Mouse (Mus musculus): ENCODE measurements at regions not wholly inside any gene's neighbourhood (a gene's known extent, or its start where the extent isn't known, plus 50 kb on each side); places are given as distances from the start of the nearest gene placed in this dataset.

DNA sequence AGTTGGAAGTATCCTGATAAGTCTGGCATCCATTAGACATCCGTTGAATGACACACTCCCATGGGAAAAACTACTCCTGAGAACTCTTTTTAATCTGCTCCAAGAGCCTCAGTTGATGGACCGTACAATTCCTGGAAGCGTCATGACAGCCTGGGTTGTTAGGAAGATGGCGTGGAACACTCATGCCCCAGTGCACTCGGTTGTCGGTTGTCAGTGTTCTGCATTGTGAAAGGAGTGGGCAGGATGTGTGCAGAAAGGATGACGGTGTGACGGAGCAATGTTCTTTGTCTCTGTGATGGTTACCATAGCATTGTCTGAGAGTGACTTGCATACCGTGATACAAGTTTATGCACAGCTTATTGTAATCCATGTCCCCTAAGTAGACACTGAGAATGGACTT, 164.4 kb downstream of the Slc30a10 start:
- no peak for DNase-seq (ENCODE audit: low read depth)

DNA sequence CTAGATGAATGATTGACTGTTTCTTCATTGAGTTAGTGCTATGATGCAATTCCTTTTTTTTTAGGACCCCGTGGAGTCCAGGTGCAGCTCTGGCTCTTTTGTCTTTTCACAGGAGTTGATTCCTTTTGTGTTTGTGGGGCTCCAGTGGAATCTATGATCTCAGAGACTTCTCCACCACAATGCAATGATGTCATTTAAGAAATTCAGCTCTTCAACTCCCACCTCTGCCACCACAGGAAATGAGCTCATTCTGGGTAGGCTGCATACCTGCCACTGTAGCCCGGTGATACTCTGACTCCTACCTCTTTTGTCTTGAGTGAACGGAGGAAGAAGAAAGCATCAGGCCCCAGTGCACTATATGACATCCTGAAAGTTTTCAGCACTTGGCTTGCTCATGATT, 173.8 kb downstream of the Slc30a10 start:
- DNase-seq (ENCODE audit: low read depth): no peak

DNA sequence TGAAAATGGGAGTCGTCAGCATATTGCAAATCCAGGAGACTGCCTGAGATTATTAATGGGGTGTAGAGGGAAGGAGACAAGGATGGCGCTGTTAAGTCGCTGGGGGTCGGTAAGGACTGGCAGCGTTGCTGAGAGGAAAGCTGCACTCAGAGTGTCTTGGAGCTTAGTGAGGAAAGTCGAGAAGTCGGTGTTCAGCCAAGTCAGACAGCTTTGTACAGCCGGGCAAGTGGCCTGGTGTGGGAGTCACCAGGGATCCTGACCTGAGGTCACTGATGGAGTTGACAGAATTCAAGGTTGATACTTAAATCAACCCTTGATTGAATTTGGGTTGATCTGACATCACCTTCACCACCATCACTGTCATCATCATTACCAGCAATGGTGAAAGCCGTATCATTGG, 175.3 kb downstream of the Slc30a10 start:
- no peak for DNase-seq (ENCODE audit: low read depth)

DNA sequence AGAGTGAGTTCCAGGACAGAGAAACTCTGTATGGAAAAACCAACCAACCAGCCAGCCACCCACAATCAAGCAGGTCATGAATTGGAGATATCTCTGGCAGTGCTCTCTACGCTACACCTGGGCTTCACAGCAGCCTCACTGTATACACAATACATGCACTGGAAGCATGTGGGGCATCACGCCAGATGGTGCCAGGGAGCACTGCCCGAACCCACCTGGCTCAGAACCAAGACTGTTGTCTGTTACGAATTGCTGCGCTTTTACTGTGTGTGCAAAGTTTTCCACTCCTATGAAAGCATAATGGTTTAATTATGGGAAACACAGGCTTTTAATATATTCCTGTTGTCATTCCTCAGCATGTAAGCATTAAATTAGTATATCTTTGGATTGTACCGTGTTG, 184.0 kb downstream of the Slc30a10 start:
- DNase-seq (ENCODE audit: low read depth): no peak

DNA sequence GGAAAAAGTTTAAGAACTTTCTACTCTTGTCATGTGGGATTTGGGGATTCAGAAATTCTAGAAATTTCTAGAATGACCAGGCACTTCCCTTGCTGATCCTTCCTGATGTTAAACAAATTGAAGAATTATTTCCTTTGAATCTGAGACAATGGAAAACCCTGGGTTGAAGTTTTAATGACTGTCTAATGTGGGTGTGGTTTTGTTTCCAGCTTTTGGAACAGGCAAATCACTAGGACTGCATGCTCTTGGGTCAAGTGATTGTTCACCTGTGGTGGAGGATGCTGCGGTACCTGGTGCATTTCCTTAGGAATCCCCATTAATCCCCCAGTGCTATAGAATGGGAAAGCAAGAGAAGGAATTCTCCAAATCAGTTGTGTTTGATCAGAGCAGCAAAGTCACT, 184.8 kb downstream of the Slc30a10 start:
- DNase-seq (ENCODE audit: low read depth): no peak

DNA sequence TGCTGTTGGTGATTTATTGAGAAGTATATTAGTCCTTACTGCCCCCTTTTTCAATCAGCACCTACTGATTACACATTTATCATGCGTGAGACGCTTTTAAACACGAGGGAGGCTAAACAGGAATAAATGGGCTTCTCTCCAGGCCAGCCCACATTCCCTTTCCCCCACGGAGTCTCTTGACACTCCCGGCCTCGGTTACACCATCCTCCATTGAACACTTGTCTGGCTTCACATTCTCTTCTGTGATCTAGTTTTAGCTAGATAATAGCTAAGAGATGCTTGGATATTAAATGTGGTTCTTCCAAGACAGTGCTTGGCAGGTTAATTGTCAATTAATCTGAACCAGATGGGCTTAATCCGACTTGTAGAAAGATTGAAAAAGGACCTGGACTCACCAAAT, 189.4 kb downstream of the Slc30a10 start:
- DNase-seq (ENCODE audit: low read depth): no peak

DNA sequence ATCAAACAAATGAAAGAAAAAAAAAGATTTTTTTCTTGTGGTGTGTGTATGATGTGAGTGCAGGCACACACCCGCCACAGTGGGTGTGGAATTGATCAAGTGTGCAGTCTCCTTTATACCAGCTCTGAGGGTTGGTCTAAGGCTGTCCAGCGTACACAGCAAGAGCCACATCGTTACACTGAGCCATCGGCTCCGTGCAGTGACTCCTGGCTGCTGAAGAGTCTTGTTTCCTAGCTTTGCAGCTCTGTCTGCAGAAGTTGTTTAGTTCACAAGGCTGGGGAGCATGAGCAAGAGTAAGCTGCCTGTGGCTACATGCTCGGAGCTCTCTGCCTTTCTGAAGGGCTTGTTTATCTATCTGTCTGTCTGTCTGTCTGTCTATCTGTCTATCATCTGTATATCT, 193.5 kb downstream of the Slc30a10 start:
- DNase-seq (ENCODE audit: low read depth): no peak

DNA sequence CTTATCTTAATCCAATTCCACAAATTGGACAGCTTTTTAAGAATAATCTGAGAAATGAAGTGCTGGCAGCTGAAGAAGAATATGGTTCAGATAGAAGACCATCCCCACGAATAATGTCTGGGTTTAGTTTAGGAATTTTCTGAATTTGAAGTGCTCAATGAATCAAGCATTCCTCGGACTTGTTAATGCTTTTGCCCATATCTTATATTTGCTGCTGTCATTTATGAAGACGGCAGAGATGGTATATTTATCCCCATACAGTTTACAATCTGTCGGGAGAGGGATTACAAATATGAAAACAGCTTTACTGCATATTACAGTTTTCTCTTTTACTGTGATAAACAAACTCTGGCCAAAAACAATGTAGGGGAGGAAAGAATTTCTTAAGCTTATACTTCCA, 194.3 kb downstream of the Slc30a10 start:
- no peak for DNase-seq (ENCODE audit: low read depth)

DNA sequence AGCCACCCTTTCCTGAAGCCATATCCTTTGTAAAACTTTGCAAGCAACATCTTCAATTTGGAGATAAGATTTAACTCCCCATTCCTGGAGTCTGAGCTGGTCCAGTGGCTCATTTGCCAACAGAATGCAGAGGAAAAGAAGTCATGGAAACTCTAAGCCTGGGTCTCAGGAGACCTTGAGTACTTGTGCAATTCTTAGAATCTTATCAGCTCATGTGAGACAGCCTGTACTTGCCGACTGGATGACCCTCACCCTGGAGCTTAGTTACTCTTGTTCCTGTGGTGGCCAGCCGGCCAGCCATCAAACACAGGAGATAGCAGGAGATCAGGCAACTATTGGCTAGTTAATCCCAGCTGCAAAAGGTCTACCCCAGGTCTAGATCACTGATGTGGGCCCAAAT, 196.3 kb downstream of the Slc30a10 start:
- DNase-seq (ENCODE audit: low read depth): no peak

DNA sequence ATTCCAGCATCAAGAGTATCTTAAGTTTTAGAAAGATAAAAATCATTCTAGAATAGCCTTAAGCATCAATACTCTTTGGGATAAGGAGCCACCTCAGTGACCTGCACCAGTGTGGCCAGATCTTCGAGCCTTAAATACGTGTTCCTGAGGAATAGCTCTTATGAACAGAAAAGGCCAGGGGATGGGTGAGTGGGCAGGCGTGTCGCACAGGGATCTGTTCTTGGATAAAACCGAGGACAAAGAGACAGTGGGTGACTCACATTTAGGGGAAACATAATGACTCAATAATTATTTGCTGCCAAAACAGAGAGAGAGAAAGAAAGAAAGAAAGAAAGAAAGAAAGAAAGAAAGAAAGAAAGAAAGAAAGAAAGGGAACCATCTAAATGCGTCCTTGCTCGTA, 200.4 kb downstream of the Slc30a10 start:
- DNase-seq (ENCODE audit: low read depth): no peak

DNA sequence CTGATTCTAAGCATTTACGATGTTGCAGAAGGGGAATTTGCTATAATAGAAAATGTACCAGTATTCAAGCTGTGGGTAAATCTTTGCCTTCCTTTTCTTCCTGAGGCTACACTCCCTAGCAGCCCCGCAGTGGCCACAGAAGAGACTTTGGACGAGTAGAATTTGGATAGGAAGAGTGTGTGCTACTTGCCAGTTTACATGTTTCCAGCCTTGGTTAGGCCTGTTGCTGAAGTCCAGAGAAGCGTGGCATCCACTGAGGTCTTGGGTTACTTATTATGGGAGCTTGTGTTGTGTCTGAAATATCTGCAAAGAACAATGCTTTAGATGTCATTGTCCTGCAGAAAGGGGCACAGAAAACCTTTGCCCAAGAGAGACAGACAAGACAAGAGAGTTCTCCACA, 200.8 kb downstream of the Slc30a10 start:
- no peak for DNase-seq (ENCODE audit: low read depth)

DNA sequence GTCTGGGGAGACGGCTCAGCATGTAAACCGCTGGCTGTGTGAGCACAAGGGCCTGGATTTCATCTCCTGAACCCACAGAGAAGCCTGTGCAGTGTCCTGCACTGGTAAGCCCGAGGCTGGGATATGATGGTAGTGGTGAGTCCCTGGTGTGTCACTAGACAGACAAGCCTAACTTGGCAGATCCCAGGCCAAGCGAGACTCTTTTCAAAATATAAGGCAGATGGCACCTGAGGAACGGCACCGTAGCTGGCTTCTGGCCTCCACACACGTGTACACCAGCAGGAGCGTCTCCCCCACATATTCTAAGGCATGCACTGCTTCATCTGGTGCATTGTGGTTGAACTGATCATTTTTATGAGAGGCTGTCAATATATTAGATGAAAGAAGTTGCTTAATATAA, 202.6 kb downstream of the Slc30a10 start:
- DNase-seq (ENCODE audit: low read depth): no peak

DNA sequence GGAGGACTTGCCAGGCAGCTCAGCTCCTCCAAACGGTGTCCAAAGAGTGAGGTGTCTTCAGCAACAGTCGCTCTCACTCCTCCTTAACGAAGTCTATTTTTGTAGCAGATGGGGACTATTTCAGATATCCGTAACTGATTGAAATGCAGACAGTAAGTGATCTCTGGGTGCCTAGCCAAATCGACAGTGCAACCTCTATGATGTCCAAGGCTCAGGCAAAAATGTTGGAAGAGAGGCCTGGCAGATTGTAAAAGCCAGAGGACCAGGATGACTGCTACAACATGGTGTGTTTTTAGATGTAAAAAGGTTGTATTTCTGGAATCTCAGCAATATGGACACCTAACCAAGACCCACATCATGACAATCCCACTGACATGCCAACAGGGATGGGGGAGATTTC, 204.8 kb downstream of the Slc30a10 start:
- DNase-seq (ENCODE audit: low read depth): no peak

DNA sequence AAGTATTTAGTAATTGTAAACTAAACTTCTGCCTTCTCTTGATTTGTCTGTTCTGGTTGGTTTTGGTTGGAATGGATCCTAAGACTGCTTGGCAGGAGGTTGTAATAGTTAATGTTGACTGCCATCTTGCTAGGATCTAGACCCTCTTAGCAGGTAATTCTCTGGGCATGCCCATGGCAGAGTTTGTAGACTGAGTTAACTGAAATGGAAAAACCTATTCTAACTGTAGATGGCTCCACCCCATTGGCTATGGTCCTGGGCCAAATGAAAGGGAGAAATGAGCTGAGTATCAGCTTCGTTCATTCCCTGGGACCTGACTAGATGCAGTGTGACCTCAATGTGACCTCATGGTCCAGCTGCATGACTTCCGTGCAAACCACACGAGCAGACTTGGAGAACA, 207.7 kb downstream of the Slc30a10 start:
- DNase-seq (ENCODE audit: low read depth): no peak

DNA sequence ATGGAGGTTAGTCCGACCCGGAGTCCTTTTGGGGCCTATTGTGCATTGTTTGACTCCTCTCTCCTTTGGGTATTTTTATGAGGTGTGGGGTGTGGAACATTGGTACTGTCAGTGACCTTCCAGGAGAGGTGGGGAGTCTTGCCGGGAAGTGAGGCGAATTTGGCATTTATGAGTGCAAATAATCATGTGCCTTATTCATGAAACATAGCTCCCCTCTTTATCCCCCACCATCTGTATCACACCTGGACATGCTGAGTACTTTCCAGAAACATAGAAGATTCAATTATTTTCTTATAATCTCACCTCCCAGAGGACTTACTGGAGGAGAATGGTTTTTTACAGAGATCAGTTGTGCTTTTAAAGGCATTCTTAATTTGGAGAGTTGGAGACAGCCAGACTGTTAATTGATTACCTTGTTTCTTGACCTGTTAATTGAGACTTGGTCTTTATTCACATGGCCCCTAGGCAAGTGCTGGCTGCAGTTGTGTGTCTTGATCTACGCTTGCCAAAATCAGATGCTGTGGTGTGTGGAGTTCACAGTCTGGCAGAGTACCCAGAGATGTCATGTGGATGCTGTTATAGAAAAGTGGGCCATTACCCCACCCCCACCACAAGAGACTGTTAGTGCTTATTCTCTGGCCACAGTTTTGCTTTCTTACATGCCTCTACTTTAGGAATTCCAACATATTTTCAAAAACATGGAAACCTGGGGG, 215.5 kb downstream of the Slc30a10 start:
- DNase-seq (ENCODE audit: low read depth): no peak

DNA sequence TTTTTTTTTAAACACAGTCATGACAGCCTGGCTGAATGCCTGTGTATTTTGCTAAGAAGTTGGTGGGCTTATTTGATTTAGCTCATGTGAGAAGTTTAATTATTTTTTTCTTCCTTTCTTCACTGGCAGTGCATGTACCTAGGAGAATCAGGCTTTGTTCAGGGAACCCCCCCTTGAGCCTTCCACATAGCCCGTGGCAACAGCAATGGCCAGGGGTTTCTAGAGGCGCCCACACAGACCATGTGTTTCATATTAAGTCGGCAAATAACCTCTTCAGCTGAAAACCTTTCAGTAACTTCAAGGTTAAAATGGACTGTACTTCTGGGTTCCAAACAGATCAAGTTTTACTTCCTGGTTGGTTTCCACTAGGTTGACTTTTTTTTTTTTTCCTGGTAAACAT, 218.3 kb downstream of the Slc30a10 start:
- no peak for DNase-seq (ENCODE audit: low read depth)

DNA sequence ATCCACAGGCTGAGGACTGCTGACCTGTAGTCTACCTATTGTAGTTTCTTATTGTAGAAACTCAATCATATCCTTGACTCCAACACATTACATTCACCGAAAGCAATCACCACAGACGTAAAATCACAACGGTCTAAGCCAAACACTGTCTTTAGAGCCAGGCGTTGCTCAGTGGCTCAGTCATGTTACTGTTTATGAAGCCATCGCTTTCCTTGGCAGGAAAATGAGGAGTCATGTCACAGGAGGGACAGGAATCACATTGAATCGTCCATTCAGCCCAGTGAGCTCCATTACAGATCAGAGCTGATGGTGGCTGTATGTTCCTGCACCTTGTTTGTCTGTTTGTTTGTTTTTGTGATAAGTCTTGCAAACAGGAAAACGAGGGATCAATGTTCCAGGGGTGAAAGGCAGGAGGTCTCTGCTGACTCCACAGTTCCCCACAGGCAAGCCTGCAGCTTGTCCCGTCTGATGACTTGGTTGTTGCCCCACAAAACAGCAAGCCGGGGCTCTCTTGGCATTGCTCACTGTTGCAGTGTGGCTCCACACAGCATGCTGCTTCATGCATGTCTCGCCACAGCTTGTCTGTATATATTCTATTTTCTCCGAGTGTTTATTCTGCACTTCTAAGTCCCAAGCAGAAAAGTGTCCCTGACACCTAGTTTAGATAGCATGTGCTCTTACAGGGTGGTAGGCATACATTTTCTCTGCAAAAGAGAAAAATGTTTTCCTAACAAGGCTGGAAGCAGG, 221.2 kb downstream of the Slc30a10 start:
- DNase-seq (ENCODE audit: low read depth): no peak

DNA sequence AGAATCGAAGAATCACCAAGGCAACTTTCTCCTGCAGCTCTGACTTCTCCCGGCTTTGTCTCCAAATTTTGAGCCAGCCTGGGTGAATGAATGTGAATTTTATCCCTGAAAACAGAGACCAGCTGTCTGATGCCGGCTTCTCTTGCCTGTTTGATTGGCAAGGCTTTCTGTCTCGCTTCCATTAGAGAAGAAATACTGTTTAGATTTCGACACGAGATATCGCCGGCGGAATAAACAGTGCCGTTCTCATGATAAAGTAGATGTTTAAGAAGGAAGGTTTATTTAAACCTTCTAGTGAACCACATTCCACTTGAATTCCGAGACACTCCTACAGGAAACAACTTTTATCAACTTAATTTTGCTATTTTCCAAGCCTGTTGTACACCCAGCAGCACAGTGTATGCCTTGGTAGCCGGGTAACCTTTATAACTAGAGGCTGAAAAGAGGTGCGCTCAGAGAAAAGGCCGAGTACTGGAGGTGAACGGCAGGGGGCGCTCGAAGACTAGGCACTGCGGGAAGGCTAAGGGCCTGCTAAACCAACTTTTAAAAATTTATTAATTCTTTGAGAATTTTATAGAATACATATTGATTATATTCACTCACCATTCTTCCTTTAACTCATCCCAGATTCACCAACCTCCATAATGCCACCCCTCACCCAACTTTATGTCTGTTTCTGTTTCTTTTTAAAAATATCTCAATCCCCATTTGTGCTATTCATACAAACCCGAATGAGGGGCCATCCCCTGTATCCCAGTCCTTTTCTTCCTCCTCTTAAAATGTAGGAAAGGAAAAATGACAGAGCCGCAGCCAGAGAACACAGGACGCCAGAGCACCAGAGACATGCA, 227.2 kb downstream of the Slc30a10 start:
- DNase-seq (ENCODE audit: low read depth): no peak

DNA sequence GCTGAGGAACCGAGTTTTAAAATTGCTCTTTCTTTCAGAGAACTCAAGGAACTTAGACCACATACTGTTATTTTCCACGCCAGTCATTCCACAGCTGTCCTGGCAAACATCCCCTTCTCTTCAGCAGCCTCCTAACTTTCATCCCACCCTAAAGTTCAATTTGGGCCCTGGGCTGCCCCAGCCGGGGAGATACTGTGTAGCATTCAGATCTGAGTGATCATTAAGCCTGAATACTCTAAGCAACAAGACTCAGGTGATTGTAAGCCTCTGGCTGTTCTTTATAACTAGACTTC, 227.8 kb downstream of the Slc30a10 start:
- no peak for DNase-seq (ENCODE audit: low read depth)

DNA sequence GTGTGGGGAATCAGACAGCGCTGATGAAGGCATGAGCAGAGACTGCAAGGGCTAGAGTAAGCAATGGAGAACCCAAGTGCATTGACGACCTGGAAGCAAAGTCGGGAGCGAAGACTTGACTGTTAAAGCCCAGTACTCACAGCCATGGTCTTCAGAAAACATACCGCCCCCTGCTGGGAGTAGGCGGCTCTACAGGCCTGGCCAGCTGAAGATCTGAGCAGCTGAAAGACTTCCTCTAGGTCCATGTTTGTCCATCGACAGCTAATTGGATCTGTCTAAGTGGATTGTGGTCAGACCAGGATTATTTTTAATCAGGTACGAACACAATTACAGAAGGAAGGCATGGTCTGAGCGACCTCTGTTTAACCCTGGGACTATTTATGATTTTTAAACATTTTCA, 230.0 kb downstream of the Slc30a10 start:
- DNase-seq (ENCODE audit: low read depth): no peak

DNA sequence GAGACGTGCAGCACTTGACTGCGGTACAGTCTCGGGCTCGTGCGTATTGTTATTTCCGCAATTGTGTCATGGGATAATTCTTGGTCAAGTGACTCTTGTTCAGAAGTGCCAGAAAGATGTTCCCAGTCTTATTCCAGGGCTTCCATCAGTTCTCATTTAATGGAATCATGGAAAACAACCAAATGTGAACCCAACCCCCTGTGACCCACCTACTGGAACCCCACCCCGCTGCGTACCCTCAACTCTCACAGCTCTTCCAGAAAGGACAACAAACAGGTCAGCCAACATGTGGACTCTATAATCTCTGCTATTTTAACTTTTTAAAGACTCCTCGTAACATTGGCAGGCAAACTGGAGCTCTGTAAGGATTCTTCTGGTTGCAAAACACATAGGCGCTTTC, 233.9 kb downstream of the Slc30a10 start:
- no peak for DNase-seq (ENCODE audit: low read depth)

DNA sequence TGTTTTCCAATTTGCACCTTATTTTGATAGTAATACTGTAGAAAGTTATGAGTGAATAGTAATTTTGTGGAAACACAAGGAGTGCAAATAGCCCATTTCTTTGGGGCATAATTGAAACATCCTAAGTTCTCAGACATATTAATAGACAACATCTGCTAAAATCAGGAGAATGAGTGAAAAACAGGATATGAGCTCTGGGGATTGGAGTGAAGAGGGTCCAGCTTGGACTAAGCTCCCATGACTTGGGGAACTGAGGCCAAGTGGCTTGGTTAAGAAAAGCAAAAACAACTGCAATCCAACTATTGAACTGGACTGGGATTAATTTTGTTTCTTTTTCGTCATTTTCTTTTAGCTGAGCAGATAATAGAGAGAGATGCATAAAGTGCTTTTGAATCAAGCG, 240.7 kb downstream of the Slc30a10 start:
- no peak for DNase-seq (ENCODE audit: low read depth)

DNA sequence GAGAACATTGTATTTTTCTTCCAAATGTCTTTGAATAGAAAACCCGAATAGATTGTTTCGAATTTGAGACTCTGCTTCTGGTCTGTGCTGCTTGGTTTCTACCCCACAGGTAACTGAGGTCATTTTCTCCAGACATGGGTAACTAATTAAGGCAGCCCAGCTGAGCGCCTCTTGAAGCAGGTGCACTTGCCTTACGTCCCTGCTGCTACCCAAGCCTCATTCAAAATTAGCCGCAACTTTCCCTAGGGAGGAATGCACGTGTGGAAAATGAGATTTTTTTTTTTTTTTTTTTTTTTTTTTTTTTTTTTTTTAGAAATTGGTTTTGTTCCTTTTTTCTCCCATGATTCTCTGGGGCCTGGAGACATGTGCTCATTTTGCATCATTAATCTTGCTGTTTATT, 245.1 kb downstream of the Slc30a10 start:
- no peak for DNase-seq (ENCODE audit: low read depth)
